Comparison of ENCODE assay signal across 21 mouse cellular contexts in genomic region chr3:86960656-86961394, GRCm38 (mm10). TPM values are rescaled to one million over a fixed set of nuclear protein-coding genes. Genes with fewer than 3 reads are reported as not detected.
A peak's percentile ranks its signal among the peaks of the same experiment; 100 is the strongest.
DNase-seq lines count a peak whose midpoint lies in the region; ATAC-seq and TF ChIP-seq lines count a peak whose summit lies in the region.
"Had no signal": no experiment of that assay in that cellular context is flagged by ENCODE, and none has a peak within 500 bp of the region (broad histone marks: within the 10 kb centered on the region; RNA-seq: fewer than 3 reads in every experiment).

No protein-coding gene starts in this region.

- peak; percentile 35 for DNase-seq in CH12.LX (ENCODE audit: extremely low read depth)
- peak; percentile 81 for DNase-seq in thymus, postnatal 0 days (ENCODE audit: low spot score)
- DNase-seq in gastrocnemius, adult 8-10 months (ENCODE audit: low spot score in 2 of 2) = no peak
- DNase-seq in urinary bladder, adult 18-20 months (ENCODE audit: low spot score in 2 of 2) = no peak
- DNase-seq: adrenal gland, postnatal 25 days; cerebellum, adult 9-10 months; gastrocnemius, postnatal 36 days; heart, postnatal 10 days; kidney, adult 2 months; kidney, postnatal 14 days; lung, adult 2 months; midbrain, embryonic 14.5 days; right cerebral cortex, adult 18-20 months had no signal

- no peak for TF ChIP-seq POLR2A in CH12.LX (IDR thresholded peaks at IDR 0.05; ENCODE audit: low read depth, low read length)

- TF ChIP-seq RAD21 in CH12.LX (IDR thresholded peaks at IDR 0.05; ENCODE audit: low read depth, low read length) = no peak

- H3K79me3 ChIP-seq in C2C12 (ENCODE audit: low read depth) = no peaks in the 10 kb centered on the region

- H3K4me1 ChIP-seq in CH12.LX (ENCODE audit: control insufficient read depth in 1 of 2, insufficient read depth in 2 of 2) = peaks cover 3 to 32% of the 10 kb centered on the region in 2 experiments; a peak in 3 of 4 replicates
- H3K4me1 ChIP-seq in liver, embryonic 12.5 days = peaks cover 4% of the 10 kb centered on the region; the same call in 1 of the 2 replicates
- H3K4me1 ChIP-seq in forebrain, embryonic 16.5 days (replicated peaks; ENCODE audit: control insufficient read depth, insufficient read depth, low read length) = no peaks in the 10 kb centered on the region
- H3K4me1 ChIP-seq in intestine, embryonic 15.5 days (replicated peaks) = no peaks in the 10 kb centered on the region
- H3K4me1 ChIP-seq: hindbrain, embryonic 15.5 days; stomach, embryonic 15.5 days had no signal

- no peaks in the 10 kb centered on the region for H3K9me3 ChIP-seq in CH12.LX (replicated peaks; ENCODE audit: low read length)
- no peaks in the 10 kb centered on the region for H3K9me3 ChIP-seq in liver, embryonic 12.5 days (replicated peaks)
- no peaks in the 10 kb centered on the region for H3K9me3 ChIP-seq in forebrain, embryonic 16.5 days (ENCODE audit: control insufficient read depth, low read length)
- H3K9me3 ChIP-seq in intestine, embryonic 15.5 days = no peaks in the 10 kb centered on the region
- H3K9me3 ChIP-seq: hindbrain, embryonic 15.5 days; stomach, embryonic 15.5 days had no signal

- peak overlapping the region; percentile 86 for H3K4me2 ChIP-seq in CH12.LX (ENCODE audit: insufficient read depth, low read depth, poor library complexity, severe bottlenecking)
- H3K4me2 ChIP-seq in liver, embryonic 12.5 days = peak overlapping the region; percentile 17
- no peak overlapping the region for H3K4me2 ChIP-seq in forebrain, embryonic 16.5 days (ENCODE audit: low read length)
- no peak overlapping the region for H3K4me2 ChIP-seq in intestine, embryonic 15.5 days (replicated peaks)
- H3K4me2 ChIP-seq: hindbrain, embryonic 15.5 days; stomach, embryonic 15.5 days had no signal

- H3ac ChIP-seq in C2C12 (ENCODE audit: control insufficient read depth, insufficient read length, low read depth) = no peak overlapping the region

- WGBS in liver, embryonic 12.5 days (ENCODE audit: insufficient replicate concordance) = 48% methylated on average over 17 of the region's 17 CpGs
- 90% methylated on average over 17 of the region's 17 CpGs for WGBS in forebrain, embryonic 16.5 days
- 85% methylated on average over 17 of the region's 17 CpGs for WGBS in intestine, embryonic 15.5 days

- H3K36me3 ChIP-seq in C2C12 (ENCODE audit: control insufficient read depth, insufficient read depth) (no peaks in the 10 kb centered on the region), CH12.LX (replicated peaks in 1 of 2; ENCODE audit: control insufficient read depth in 1 of 2, insufficient read depth in 1 of 2, low read length in 1 of 2) (no peaks in the 10 kb centered on the region)
- no peaks in the 10 kb centered on the region for H3K36me3 ChIP-seq in liver, embryonic 12.5 days
- no peaks in the 10 kb centered on the region for H3K36me3 ChIP-seq in forebrain, embryonic 16.5 days (ENCODE audit: control insufficient read depth, insufficient read depth)
- no peaks in the 10 kb centered on the region for H3K36me3 ChIP-seq in intestine, embryonic 15.5 days
- H3K36me3 ChIP-seq: hindbrain, embryonic 15.5 days; stomach, embryonic 15.5 days had no signal

- TF ChIP-seq CTCF in C2C12 (IDR thresholded peaks at IDR 0.05; ENCODE audit: control insufficient read depth, insufficient read depth, insufficient read length) (no peak), CH12.LX (conservative IDR thresholded peaks at IDR 0.05 in 1 of 2, IDR thresholded peaks at IDR 0.05 in 1 of 2; ENCODE audit: low read depth in 2 of 2, low read length in 2 of 2) (no peak)

- no peak overlapping the region for H3K9ac ChIP-seq in CH12.LX (ENCODE audit: insufficient read depth, low read depth)
- no peak overlapping the region for H3K9ac ChIP-seq in liver, embryonic 12.5 days
- H3K9ac ChIP-seq in forebrain, embryonic 16.5 days (replicated peaks; ENCODE audit: low read depth, low read length) = no peak overlapping the region
- H3K9ac ChIP-seq in intestine, embryonic 15.5 days = no peak overlapping the region
- H3K9ac ChIP-seq: hindbrain, embryonic 15.5 days; stomach, embryonic 15.5 days had no signal

- H3K27ac ChIP-seq in CH12.LX (ENCODE audit: insufficient read depth, low read depth) = no peak overlapping the region
- no peak overlapping the region for H3K27ac ChIP-seq in liver, embryonic 12.5 days
- no peak overlapping the region for H3K27ac ChIP-seq in forebrain, embryonic 16.5 days (ENCODE audit: low read length)
- H3K27ac ChIP-seq in intestine, embryonic 15.5 days = no peak overlapping the region
- H3K27ac ChIP-seq: hindbrain, embryonic 15.5 days; macrophage; stomach, embryonic 15.5 days had no signal

- H3K27me3 ChIP-seq in C2C12 (ENCODE audit: control insufficient read depth, insufficient read depth, insufficient read length) (no peaks in the 10 kb centered on the region), CH12.LX (replicated peaks) (no peaks in the 10 kb centered on the region)
- no peaks in the 10 kb centered on the region for H3K27me3 ChIP-seq in liver, embryonic 12.5 days (replicated peaks)
- no peaks in the 10 kb centered on the region for H3K27me3 ChIP-seq in forebrain, embryonic 16.5 days (replicated peaks; ENCODE audit: control insufficient read depth, insufficient read depth, low read length)
- H3K27me3 ChIP-seq in intestine, embryonic 15.5 days (replicated peaks) = no peaks in the 10 kb centered on the region
- H3K27me3 ChIP-seq: hindbrain, embryonic 15.5 days; stomach, embryonic 15.5 days had no signal

- in situ Hi-C loops in CH12.LX (cut with MboI; ENCODE audit: low pct_ligation_motif_present, low pct_unique_long_range_greater_than_20kb, low sequenced_read_pairs) = no loop called here

- no peak for ATAC-seq in liver, embryonic 12.5 days
- no peak for ATAC-seq in forebrain, embryonic 16.5 days
- no peak for ATAC-seq in intestine, embryonic 15.5 days

- no peaks in the 10 kb centered on the region for H3K79me2 ChIP-seq in C2C12 (ENCODE audit: control insufficient read depth, insufficient read depth)
- no peaks in the 10 kb centered on the region for H3K79me2 ChIP-seq in CH12.LX (replicated peaks; ENCODE audit: control insufficient read depth, extremely low read depth, insufficient read depth, poor library complexity, severe bottlenecking)

- dilution Hi-C loops in CH12.LX (cut with MboI; ENCODE audit: extremely low pct_ligation_motif_present, extremely low pct_unique_long_range_greater_than_20kb, low sequenced_read_pairs) = no loop called here

- TF ChIP-seq EP300 in CH12.LX (IDR thresholded peaks at IDR 0.05; ENCODE audit: low read length) = no peak

- no peak overlapping the region for H3K4me3 ChIP-seq in C2C12 (ENCODE audit: insufficient read depth, poor library complexity, severe bottlenecking)
- no peak overlapping the region for H3K4me3 ChIP-seq in CH12.LX (replicated peaks in 1 of 3; ENCODE audit: low read depth in 2 of 3, low read length in 2 of 3, poor library complexity in 1 of 3)
- no peak overlapping the region for H3K4me3 ChIP-seq in liver, embryonic 12.5 days
- H3K4me3 ChIP-seq in forebrain, embryonic 16.5 days (replicated peaks; ENCODE audit: low read length) = no peak overlapping the region
- H3K4me3 ChIP-seq in intestine, embryonic 15.5 days (replicated peaks) = no peak overlapping the region
- H3K4me3 ChIP-seq: hindbrain, embryonic 15.5 days; myocyte; stomach, embryonic 15.5 days had no signal

TF ChIP-seq in C2C12, 6 proteins besides CTCF, POLR2A, EP300 and RAD21:
- TF ChIP-seq USF1 (IDR thresholded peaks at IDR 0.05; ENCODE audit: low read depth) (peak; percentile 36), FOSL1 (IDR thresholded peaks at IDR 0.05; ENCODE audit: insufficient read depth, low read length, poor library complexity, severe bottlenecking) (no peak)

TF ChIP-seq in CH12.LX, 34 proteins besides CTCF, POLR2A, EP300 and RAD21:
- TF ChIP-seq BHLHE40 (IDR thresholded peaks at IDR 0.05; ENCODE audit: low read depth, low read length) (peak; percentile 74), USF1 (IDR thresholded peaks at IDR 0.05; ENCODE audit: low read depth, low read length) (peak; percentile 71), POLR2AphosphoS2 (IDR thresholded peaks at IDR 0.05; ENCODE audit: low read depth, low read length) (no peak), USF2 (conservative IDR thresholded peaks at IDR 0.05; ENCODE audit: low read depth, low read length) (peak; percentile 59), TCF12 (IDR thresholded peaks at IDR 0.05; ENCODE audit: low read depth, low read length) (0 out of 2 replicates have a peak, but pooled peaks have one; percentile 10), TBP (conservative IDR thresholded peaks at IDR 0.05; ENCODE audit: low read depth, low read length) (0 out of 2 replicates have a peak, but pooled peaks have one; percentile 26)
TF ChIP-seq in CH12.LX: peak in this region for 5.

RNA-seq across cellular contexts. Expression of gene Cd1d1, which starts 38.4 kb away (rescaled TPM):
- polyA plus RNA-seq in C2C12 (2012; fragmentation: generic; extraction: Trizol) = 0.39 TPM
- 2.4 and 3.0 TPM in 2 replicates for total RNA-seq in CH12.LX (2012; rRNA removed)
- 5.9 and 6.3 TPM in 2 replicates for total RNA-seq in CH12.LX (2014; rRNA removed)
- polyA plus RNA-seq in CH12.LX (2012; ENCODE audit: insufficient read length, low read depth) = 6.8 and 7.1 TPM in 2 replicates
- 8.7 and 10.2 TPM in 2 replicates for polyA plus RNA-seq in liver, embryonic 12.5 days (2016; fragmentation: Nextera tagmentation; extraction: Ambion mirVana)
- 53.7 and 69.0 TPM in 2 replicates for polyA plus RNA-seq in thymus, postnatal 0 days (2015; fragmentation: Nextera tagmentation; extraction: Ambion mirVana)
- 69.8 and 80.4 TPM in 2 replicates for polyA plus RNA-seq in forebrain, embryonic 16.5 days (2015; fragmentation: Nextera tagmentation; extraction: Ambion mirVana)
- total RNA-seq in gastrocnemius, adult 8-10 months (2022) = 1 to 10 TPM; 1.8 to 6.4 (median 3.9) TPM
- 34.7 and 36.5 TPM in 2 replicates for polyA plus RNA-seq in intestine, embryonic 15.5 days (2015; fragmentation: Nextera tagmentation; extraction: Ambion mirVana)

RNA-seq across cellular contexts. Expression of gene Dclk2, which starts 40.2 kb away (rescaled TPM):
- polyA plus RNA-seq in C2C12 (2012; fragmentation: generic; extraction: Trizol) = 0.80 TPM
- 0.71 and 0.93 TPM in 2 replicates for total RNA-seq in CH12.LX (2012; rRNA removed)
- 0.84 and 1.0 TPM in 2 replicates for total RNA-seq in CH12.LX (2014; rRNA removed)
- polyA plus RNA-seq in CH12.LX (2012; ENCODE audit: insufficient read length, low read depth) = 2.0 and 2.5 TPM in 2 replicates
- 11.1 and 11.3 TPM in 2 replicates for polyA plus RNA-seq in liver, embryonic 12.5 days (2016; fragmentation: Nextera tagmentation; extraction: Ambion mirVana)
- 12.2 and 15.5 TPM in 2 replicates for polyA plus RNA-seq in thymus, postnatal 0 days (2015; fragmentation: Nextera tagmentation; extraction: Ambion mirVana)
- 102 and 104 TPM in 2 replicates for polyA plus RNA-seq in forebrain, embryonic 16.5 days (2015; fragmentation: Nextera tagmentation; extraction: Ambion mirVana)
- under 1 TPM; 0.27 to 0.58 (median 0.41) TPM for total RNA-seq in gastrocnemius, adult 8-10 months (2022)
- 6.3 and 6.8 TPM in 2 replicates for polyA plus RNA-seq in intestine, embryonic 15.5 days (2015; fragmentation: Nextera tagmentation; extraction: Ambion mirVana)

Comparison
In these comparisons a context has a peak if more than half of its experiments do, and no peak if none do; other contexts are left out.
1. DNase-seq: peak in CH12.LX (single experiment) and thymus, postnatal 0 days (single experiment); none in gastrocnemius, adult 8-10 months (0 of 2) and urinary bladder, adult 18-20 months (0 of 2).
2. H3K4me2 ChIP-seq: peak in CH12.LX (single experiment) and liver, embryonic 12.5 days (single experiment); none in forebrain, embryonic 16.5 days (single experiment) and intestine, embryonic 15.5 days (single experiment).